Mouse (Mus musculus) midbrain, embryonic 15.5 days (tissue): ENCODE results near the gene Tmem184b. TPM values are rescaled to one million over a fixed set of nuclear protein-coding genes. Genes with fewer than 3 reads are reported as not detected.

Source experiments
- ATAC-seq: fragments of 200-750 bp; cut with Nextera tagmentation; replicated peaks from 2 replicates; pipeline ENCODE4 v1.8.0; 2017; ENCODE audit warnings: moderate TSS enrichment
- H3K27ac ChIP-seq: fragments of 300-500 bp; sonication (generic); 2 replicates; pipeline ENCODE4 v1.5.1; 2015; ENCODE audit warnings: mild to moderate bottlenecking, inconsistent platforms
- H3K27me3 ChIP-seq: fragments of 300-500 bp; sonication (generic); replicated peaks from 2 replicates; pipeline ENCODE4 v1.6.1; 2015; ENCODE audit warnings: inconsistent platforms
- H3K36me3 ChIP-seq: fragments of 300-500 bp; sonication (generic); replicated peaks from 2 replicates; pipeline ENCODE4 v1.6.1; 2015; ENCODE audit warnings: inconsistent platforms
- H3K4me1 ChIP-seq: fragments of 300-500 bp; sonication (generic); 2 replicates; pipeline ENCODE4 v1.6.1; 2015; ENCODE audit warnings: inconsistent platforms
- H3K4me2 ChIP-seq: fragments of 300-500 bp; sonication (generic); 2 replicates; pipeline ENCODE4 v1.6.1; 2015; ENCODE audit warnings: inconsistent platforms, mild to moderate bottlenecking, moderate library complexity
- H3K4me3 ChIP-seq: fragments of 300-500 bp; sonication (generic); 2 replicates; pipeline ENCODE4 v1.5.1; 2015; ENCODE audit warnings: mild to moderate bottlenecking, inconsistent platforms
- H3K9ac ChIP-seq: fragments of 300-500 bp; sonication (generic); 2 replicates; pipeline ENCODE4 v1.6.1; 2015; ENCODE audit warnings: mild to moderate bottlenecking, inconsistent platforms
- H3K9me3 ChIP-seq: fragments of 300-500 bp; sonication (generic); 2 replicates; pipeline ENCODE4 v1.6.1; 2016; ENCODE audit warnings: inconsistent platforms
- WGBS: fragments of 180-500 bp; shearing (Covaris S2); methylation state at CpG from one replicate; pipeline ENCODE4 v1.1.7; 2015; ENCODE audit warnings: mixed read lengths; 5-methylcytosine and 5-hydroxymethylcytosine counted together
- polyA plus RNA-seq: library from polyadenylated mRNA; unstranded; fragments of >200 nt; fragmentation: Nextera tagmentation; extraction: Ambion mirVana; gene quantifications from 2 replicates; pipeline ENCODE4 v1.2.1, GENCODE M21; 2015

Tmem184b gene
- polyA plus RNA-seq, 1 experiment from 2014 or later, result 47.9 TPM

DNA sequence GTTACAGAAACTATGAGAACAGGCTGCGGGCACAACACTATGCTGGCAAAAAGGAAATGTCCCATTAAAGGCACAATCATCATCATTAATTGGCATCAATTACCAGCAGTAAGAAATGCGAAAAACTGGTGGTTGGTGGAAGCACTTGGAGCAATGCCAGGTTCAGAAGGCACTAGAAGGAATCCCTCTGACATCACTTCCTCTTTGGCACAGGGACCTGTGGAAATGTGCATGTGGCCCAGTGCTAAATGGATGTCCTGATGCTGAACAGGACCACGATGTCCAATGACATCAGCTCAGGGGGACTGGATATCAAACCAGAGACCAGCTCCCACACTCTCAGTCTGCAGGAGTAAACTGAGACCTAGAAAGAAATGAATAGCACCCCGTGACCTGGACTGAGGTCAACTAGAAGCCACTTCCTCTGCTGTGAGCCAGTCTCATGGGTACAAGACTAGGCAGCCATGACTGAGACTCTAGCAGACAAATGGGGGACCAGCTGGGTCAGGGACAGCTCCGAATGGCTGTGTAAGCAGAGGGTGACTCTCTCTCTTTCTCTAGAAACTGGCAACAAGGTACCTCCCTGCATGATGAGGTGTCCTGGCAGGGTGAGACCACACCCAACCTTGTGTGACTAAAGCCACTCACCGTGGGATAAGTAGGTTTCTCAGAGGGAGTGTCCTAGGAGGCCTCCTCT lies 60.6 kb downstream of the Tmem184b start:
- 79% methylated on average over 6 of the region's 6 CpGs for WGBS
- H3K27ac ChIP-seq, result no peak overlapping the region
- no peak overlapping the region for H3K4me3 ChIP-seq
- H3K27me3 ChIP-seq, result peaks cover 7% of the 10 kb centered on the region; the same call in 1 of the 2 replicates
- ATAC-seq, result no peak
- H3K9me3 ChIP-seq, result no peaks in the 10 kb centered on the region
- H3K9ac ChIP-seq, result no peak overlapping the region
- no peaks in the 10 kb centered on the region for H3K36me3 ChIP-seq
- H3K4me2 ChIP-seq, result no peak overlapping the region
- H3K4me1 ChIP-seq, result no peaks in the 10 kb centered on the region

DNA sequence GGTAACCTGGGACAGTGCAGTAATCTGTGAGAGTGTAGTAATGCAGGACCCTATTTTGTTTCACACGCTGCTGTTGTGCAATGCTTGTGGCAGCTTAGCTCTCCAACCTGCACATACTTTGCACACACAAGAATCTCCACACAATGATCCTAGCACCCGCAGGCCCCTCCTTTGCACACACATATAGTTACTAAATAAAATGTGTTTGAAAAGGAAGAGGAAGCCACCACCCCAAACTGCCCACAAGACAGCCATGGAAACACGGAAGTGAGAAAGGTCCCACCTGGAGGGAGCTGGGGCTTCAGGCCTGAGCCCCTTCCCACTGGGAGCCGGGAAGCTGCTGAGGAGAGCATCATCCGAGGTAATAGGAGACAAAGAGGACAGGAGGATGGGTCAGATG lies 64.4 kb downstream of the Tmem184b start:
- no peak overlapping the region for H3K27ac ChIP-seq
- no peak overlapping the region for H3K4me3 ChIP-seq
- H3K9me3 ChIP-seq, result no peaks in the 10 kb centered on the region
- H3K27me3 ChIP-seq, result no peaks in the 10 kb centered on the region
- no peak overlapping the region for H3K4me2 ChIP-seq
- no peak overlapping the region for H3K9ac ChIP-seq
- H3K4me1 ChIP-seq, result no peaks in the 10 kb centered on the region
- no peaks in the 10 kb centered on the region for H3K36me3 ChIP-seq
- WGBS, result 74% methylated on average over 5 of the region's 5 CpGs
- no peak for ATAC-seq

DNA sequence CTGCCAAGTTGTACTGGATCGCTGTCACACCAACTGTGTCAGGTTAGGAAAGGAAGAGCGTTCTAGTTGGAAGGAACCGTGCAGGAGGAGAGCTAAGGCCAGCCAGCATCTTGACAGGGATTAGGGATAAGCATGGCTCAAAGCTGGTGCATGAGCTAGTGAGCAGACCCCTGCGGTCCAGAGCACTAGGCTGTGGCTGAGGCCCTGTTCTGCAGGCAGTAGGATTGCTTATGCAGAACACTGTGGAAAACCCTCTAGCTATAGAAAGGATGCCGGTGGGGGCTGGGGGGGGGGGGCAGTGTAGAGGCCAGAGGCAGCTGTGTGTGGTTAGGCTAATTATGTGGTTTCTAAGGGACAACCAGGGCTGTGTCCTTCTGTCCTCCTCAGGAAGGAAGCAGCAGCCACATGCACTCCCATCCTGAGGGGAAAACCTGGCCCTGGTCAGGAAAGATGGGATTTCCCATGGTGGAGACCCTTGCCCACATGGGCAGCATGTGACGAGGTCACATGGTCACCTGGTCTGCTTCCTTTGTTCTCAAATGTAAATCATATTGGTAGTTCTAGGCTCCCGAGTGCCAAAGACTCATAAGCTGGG lies 68.2 kb downstream of the Tmem184b start:
- Histone ChIP-seq H3K36me3 (no peaks in the 10 kb centered on the region), H3K9ac (no peak overlapping the region), H3K9me3 (no peaks in the 10 kb centered on the region), H3K27ac (no peak overlapping the region), H3K4me1 (no peaks in the 10 kb centered on the region), H3K4me3 (no peak overlapping the region), H3K27me3 (no peaks in the 10 kb centered on the region), H3K4me2 (no peak overlapping the region)
- ATAC-seq, result no peak
- WGBS, result 43% methylated on average over 7 of the region's 7 CpGs

DNA sequence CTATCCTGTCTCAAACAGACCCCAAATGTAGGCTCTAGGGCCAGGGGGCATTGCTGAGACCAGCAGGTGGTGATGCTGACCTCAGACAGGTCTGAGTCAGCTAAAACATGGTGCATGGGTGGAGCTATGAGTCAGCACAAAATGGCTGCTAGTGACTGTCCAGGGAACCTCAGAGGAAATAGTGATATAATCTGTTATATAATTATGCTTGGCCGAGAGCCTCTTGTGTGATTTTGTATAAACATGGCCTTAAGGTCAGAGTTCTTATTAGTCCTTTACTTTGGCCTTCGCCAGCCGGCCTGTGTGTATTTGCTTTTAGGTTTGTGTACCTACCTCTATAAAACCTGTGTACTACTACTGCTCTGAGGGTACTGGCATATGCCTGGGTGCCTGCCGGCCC lies 70.0 kb downstream of the Tmem184b start:
- no peak overlapping the region for H3K4me2 ChIP-seq
- no peak overlapping the region for H3K4me3 ChIP-seq
- no peak for ATAC-seq
- WGBS, result 71% methylated on average over 4 of the region's 4 CpGs
- no peaks in the 10 kb centered on the region for H3K27me3 ChIP-seq
- no peaks in the 10 kb centered on the region for H3K36me3 ChIP-seq
- no peak overlapping the region for H3K27ac ChIP-seq
- no peaks in the 10 kb centered on the region; the same call in 1 of the 2 replicates for H3K4me1 ChIP-seq
- H3K9me3 ChIP-seq, result no peaks in the 10 kb centered on the region
- H3K9ac ChIP-seq, result no peak overlapping the region

DNA sequence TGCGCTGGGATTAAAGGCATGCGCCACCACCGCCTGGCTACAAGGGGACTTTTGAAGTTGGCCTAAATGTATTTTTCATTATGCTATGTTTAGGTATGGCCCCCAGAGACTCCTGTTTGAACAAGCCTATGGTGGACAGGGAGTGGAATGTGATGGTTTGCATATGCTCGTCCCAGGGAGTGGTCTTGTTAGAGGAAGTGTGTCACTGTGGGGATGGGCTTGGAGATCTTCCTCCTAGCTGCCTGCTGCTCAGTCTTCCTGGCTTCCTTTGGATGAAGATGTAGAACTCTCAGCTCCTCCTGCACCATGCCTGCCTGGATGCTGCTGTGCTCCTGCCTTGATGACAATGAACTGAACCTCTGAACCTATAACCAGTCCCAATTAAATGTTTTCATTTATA lies 72.8 kb downstream of the Tmem184b start:
- Histone ChIP-seq H3K4me3 (no peak overlapping the region), H3K36me3 (no peaks in the 10 kb centered on the region), H3K9ac (no peak overlapping the region), H3K4me2 (no peak overlapping the region), H3K27me3 (no peaks in the 10 kb centered on the region), H3K4me1 (peaks cover 20% of the 10 kb centered on the region), H3K27ac (no peak overlapping the region), H3K9me3 (no peaks in the 10 kb centered on the region)
- WGBS, result 60% methylated on average over 4 of the region's 4 CpGs
- ATAC-seq, result no peak

DNA sequence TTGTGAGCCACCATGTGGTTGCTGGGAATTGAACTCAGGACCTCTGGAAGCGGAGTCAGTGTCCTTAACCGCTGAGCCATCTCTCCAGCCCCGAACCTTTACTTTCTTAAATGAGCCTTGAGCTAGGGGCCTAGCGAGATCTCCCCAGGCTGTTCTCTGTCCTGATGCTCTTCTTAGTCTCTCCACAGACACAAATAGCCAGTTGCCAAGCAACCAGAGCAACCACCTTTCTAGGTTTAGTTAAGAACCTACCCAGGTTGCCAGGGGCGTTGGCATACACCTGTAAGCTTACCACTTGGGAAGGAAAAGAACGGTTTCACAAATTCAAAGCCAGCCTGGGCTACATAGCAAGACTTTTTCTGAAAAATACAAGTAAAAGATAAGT lies 73.4 kb downstream of the Tmem184b start:
- Histone ChIP-seq H3K9ac (no peak overlapping the region), H3K27ac (no peak overlapping the region), H3K36me3 (no peaks in the 10 kb centered on the region), H3K27me3 (no peaks in the 10 kb centered on the region), H3K4me3 (no peak overlapping the region), H3K9me3 (no peaks in the 10 kb centered on the region), H3K4me1 (peaks cover 25% of the 10 kb centered on the region), H3K4me2 (no peak overlapping the region)
- 83% methylated on average over 6 of the region's 6 CpGs for WGBS
- ATAC-seq, result no peak

DNA sequence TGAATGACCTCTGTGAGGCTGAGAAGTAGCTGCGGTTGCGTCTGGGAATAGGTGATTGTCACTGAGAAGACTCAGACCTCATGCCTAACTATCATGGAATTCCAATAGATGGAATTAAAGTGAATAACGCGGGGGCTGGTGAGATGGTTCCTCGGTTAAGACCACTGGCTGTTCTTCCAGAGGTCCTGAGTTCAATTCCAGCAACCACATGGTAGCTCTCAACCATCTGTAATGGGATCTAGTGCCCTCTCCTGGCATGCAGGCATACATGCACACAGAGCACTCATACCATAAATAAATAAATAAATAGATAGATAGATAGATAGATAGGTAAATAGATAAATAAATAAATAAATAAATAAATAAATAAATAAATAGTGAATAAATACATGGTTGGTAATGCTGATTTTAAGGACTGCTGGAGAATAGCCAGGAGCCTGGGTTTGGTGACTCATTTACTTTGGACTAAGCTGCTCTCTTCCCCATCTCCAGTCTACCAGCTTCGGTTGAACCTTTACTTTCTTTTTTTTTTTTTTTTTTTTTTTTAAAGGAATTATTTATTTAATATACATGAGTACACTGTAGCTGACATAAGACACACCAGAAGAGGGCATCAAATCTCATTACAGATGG lies 73.9 kb downstream of the Tmem184b start:
- 95% methylated on average over 6 of the region's 6 CpGs for WGBS

DNA sequence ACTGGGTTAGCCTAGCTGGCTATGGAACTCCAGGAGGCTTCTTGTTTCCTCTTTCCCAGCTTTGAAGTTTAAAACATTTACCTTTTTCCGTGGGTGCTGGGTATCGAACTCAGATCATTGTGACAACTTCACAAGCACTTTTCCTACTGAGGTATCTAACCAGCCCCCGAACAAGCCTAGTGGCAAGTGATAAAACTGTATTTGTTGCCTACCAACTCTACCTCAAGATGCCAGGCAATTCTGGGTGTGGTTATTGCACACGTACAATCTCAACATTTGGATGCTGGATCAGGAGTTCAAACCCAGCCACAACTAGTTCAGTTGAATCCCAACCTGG lies 74.5 kb downstream of the Tmem184b start:
- ATAC-seq, result no peak
- peak overlapping the region; percentile 88; the same call in 1 of the 2 replicates for H3K27ac ChIP-seq
- WGBS, result 92% methylated on average over 4 of the region's 4 CpGs
- H3K36me3 ChIP-seq, result no peaks in the 10 kb centered on the region
- peaks cover 25% of the 10 kb centered on the region for H3K4me1 ChIP-seq
- H3K4me3 ChIP-seq, result no peak overlapping the region
- no peak overlapping the region for H3K9ac ChIP-seq
- no peaks in the 10 kb centered on the region for H3K9me3 ChIP-seq
- H3K27me3 ChIP-seq, result no peaks in the 10 kb centered on the region
- peak overlapping the region; percentile 86; the same call in 1 of the 2 replicates for H3K4me2 ChIP-seq

More for the DNA sequence above, 73.9 kb downstream of the Tmem184b start:
- Histone ChIP-seq H3K9me3 (no peaks in the 10 kb centered on the region), H3K4me1 (peaks cover 25% of the 10 kb centered on the region), H3K36me3 (no peaks in the 10 kb centered on the region), H3K27ac (no peak overlapping the region), H3K4me2 (no peak overlapping the region), H3K9ac (no peak overlapping the region), H3K4me3 (no peak overlapping the region), H3K27me3 (no peaks in the 10 kb centered on the region)
- ATAC-seq, result no peak

DNA sequence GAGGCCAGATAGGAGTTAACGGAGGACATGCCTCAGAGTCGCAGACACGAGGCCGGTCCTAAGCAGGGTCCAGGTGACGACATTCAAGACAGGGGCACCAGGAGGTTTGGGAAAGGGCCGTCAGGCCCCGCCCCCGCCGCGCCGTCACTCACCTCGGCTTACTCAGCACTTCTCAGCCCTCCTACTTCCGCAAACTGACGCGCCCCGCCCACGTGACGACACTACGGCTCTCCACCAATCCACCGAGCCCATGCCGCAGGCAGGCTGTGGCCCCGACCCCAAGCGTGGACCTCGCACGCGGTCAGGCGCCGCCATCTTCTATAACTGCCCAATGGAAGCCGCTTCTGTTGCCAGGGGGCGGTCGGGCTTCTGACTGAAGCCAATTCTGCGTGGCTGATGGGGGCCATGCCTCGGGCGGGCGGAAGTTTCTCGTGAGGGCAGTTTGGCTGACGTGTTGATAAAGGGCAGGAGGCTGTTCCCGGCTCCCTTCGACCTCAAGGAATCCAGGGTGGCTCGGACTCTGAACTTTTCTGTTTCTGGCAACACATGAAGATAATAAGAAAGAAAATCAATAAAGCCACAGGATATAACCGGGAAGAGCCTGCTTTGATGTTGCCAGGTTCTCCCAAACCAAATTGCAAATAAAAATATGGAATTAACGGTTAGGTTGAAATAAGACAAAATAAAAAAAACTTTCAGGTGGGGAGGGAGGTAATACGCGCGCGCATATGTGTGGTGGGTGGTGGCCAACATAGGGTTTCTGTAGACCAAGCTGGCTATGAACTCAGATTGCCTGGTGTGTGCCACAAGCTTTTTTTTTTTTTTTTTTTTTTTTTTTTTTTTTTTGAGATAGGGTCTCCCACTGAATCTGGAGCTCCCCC lies 75.1 kb downstream of the Tmem184b start, which contains the start of gene Pla2g6:
Gene Pla2g6, minus strand, starts transcription at position 333 of the 881 bp plus-strand sequence.
- H3K36me3 ChIP-seq, result no peaks in the 10 kb centered on the region
- no peaks in the 10 kb centered on the region for H3K27me3 ChIP-seq
- H3K4me2 ChIP-seq, result peak within 1 kb of the TSS; percentile 86
- H3K27ac ChIP-seq, result peak within 1 kb of the TSS; percentile 88
- peak within 1 kb of the TSS; percentile 55 for H3K4me3 ChIP-seq
- H3K9me3 ChIP-seq, result no peaks in the 10 kb centered on the region
- peaks cover 25% of the 10 kb centered on the region for H3K4me1 ChIP-seq
- ATAC-seq, result peak; percentile 96
- WGBS, result 5% methylated on average over 46 of the region's 46 CpGs
- peak within 1 kb of the TSS; percentile 61 for H3K9ac ChIP-seq

DNA sequence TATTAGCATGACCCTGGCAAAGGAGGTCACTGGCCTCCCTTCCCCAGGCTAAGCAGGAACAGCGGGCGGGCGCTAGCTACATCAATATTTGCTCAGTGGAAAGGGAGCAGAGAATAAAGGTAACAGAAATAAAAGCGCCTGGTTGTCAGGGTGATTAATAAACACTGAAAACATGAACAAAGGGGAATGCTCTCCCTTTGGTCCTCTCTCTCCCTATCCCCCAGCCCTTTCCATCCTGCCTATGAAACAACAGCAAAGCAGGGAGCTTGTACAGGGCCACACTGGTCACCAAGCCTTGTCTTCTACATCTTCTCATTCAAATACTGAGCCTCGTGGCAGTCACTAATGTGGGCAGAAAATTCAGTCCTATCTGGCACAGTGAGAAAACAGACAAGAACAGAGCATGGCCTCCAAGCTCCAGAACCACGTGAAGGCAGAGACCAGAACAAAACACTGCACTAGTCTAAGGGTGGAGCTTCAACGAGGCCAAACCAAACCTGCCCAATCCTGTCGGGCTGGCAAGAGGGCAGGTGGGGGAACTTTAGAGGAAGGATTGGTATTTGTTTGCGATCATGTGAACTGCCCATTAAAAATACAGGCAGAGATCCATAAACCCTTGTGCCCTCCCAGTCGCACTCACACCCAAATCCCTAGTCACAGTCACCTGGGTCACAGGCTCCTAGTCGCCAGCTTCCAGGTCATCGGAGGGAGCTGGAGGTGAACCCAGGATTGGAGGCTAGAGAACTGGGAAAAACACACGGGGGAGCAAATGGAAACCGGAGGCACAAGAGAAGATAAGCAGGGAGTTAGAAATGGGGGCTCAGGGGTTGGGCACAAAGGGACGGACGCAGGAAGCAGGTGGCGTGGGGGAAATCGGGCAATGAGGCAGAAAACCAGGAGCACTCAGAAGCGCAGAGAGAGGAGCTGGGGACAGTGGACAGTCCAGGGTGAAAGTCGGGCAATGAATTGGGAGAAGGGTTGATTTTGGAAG lies 76.1 kb downstream of the Tmem184b start:
- peak overlapping the region; percentile 88 for H3K27ac ChIP-seq
- peak; percentile 46 for ATAC-seq
- H3K4me3 ChIP-seq, result peak overlapping the region; percentile 55
- H3K4me1 ChIP-seq, result peaks cover 25% of the 10 kb centered on the region
- no peaks in the 10 kb centered on the region for H3K36me3 ChIP-seq
- H3K9ac ChIP-seq, result peak overlapping the region; percentile 61
- peak overlapping the region; percentile 86 for H3K4me2 ChIP-seq
- no peaks in the 10 kb centered on the region for H3K27me3 ChIP-seq
- H3K9me3 ChIP-seq, result no peaks in the 10 kb centered on the region
- WGBS, result 4% methylated on average over 20 of the region's 20 CpGs

DNA sequence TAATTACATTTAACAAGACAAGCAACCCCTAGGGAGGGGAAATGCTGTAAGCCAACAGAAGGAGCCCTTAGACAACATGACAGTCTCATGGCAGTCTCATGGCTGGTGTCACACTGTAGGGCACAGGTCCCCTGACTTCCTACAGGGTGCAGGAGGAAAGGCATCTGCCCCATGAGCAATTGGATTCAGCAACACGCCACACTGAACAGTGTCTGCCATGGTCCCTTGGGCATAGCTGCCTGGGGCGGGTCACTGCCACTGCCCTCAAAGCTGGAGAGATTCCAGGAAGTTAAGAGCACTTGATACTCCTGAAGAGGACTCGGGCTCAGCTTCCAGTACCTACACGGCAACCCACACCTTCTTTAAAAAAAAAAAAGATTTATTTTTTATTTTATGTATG lies 77.1 kb downstream of the Tmem184b start:
- Histone ChIP-seq H3K4me3 (no peak overlapping the region), H3K9ac (no peak overlapping the region), H3K9me3 (no peaks in the 10 kb centered on the region), H3K36me3 (no peaks in the 10 kb centered on the region), H3K4me1 (peaks cover 25% of the 10 kb centered on the region), H3K27me3 (no peaks in the 10 kb centered on the region), H3K4me2 (0 out of 2 replicates have a peak overlapping the region, but pooled peaks have one; percentile 86), H3K27ac (peak overlapping the region; percentile 88)
- ATAC-seq, result no peak
- 69% methylated on average over 4 of the region's 4 CpGs for WGBS
